Mouse (Mus musculus): ENCODE data around the gene Rhbdd2.

The Rhbdd2 gene

DNA sequence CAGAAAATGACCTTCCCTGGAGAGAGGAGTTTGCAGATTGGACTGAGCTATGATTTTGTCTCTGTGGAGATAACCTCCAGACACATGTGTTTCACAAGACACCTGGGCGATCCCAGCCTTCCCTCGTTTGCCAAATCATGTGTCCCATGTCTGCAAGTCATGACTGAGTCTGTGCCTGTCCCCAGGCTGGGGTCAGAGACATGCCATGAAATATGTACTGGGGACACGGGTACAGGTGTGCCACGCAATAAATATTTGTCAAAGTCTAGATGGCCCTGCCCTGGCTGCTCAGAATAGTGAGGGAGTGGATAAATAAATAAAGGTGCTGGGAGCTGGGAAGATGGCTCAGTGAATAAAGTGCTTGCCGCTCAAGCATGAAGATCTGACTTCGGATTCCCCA is 13.6 kb downstream of the Rhbdd2 start:
- DNase-seq = no peak

DNA sequence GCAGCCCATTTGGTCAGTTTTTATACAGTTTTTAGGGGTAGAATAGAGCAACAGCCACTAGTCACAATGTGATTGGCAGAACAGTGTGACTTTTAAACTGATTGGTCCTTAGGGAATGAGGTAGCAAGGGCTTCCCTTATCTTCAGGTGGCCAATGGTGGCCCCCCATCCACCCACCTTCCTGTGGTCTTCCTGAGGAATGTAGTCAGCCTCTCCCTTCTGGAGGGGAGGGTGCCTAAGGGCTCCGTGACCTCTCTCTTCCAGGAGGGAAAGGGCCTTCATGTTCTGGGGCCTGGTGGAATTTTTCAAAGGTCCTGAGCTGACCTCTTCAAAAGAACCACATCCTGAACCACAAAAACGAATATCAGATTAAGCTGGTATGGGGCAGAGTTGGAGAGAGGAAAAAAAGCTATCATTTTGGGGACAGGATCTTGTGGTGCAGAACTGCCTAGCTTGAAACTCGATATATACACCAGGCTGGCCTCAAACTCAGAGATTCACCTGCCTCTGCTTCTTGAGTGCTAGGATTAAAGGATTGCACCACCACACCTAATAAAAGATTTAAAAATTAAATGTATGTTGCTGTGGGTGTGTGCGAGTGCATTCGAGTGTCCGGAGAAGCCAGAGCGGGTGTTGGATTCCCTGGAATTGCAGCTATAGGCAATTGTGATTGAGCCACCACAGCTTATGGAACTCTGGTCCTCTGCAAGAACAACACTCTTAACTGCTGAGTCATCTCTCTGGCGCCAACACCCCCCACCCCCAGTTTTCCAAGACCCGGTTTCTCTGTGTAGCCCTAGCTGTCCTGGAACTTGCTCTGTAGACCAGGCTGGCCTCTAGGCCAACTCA is 16.3 kb downstream of the Rhbdd2 start:
- no peak for DNase-seq

DNA sequence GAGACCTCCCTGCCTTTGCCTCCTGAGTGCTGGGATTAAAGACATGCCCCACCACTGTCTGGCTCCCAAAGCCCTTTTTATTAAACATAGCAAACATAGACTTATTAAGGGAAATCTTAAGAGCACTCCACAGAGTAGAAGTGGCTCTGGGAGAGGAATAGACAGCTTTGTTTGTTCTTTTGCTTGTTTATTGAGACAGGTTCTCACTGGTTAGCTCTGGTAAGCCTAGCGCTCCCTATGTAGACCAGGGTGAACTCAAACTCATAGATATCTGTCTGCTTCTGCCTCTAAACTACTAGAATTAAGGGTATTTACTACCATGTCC is 16.9 kb downstream of the Rhbdd2 start:
- DNase-seq = no peak

DNA sequence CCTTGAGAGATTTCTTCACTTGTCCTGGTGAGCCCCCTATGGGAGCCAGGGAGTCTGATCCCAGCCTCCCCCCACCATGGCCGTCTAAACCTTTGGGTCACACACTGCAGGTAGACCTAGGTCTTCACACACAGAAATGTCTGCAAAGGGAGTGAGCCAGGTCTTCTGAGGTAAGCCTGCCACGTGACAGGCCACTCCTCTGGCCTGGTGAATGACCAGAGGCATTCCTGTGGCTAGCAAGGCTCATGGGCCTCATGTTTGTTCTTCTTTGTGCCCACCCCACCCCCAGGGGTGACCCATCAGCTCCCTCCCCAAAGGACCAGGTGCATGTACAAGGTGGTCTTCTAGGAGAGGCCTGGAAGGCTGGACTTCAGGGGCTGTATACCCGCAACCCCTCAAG is 19.1 kb downstream of the Rhbdd2 start:
- no peak for DNase-seq

DNA sequence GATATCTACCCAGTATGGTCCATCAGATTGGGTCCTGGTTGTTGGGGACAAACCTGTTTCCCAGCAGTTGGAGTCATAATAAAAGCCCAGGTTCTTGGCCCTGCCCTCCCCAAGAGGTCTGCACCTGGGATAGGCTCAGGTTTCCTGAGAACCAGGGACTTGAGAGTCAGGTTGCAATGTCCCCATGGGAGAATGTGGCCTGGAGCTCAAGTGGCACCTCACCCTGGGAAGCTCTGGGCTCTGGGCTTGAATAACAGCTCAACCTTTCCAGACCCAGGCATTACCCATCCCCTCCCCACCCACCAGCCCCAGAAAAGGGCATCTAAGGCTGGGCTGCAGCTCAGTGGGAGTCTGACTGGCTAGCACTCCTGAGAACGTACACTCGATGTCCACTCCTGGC is 20.8 kb downstream of the Rhbdd2 start:
- DNase-seq = no peak

DNA sequence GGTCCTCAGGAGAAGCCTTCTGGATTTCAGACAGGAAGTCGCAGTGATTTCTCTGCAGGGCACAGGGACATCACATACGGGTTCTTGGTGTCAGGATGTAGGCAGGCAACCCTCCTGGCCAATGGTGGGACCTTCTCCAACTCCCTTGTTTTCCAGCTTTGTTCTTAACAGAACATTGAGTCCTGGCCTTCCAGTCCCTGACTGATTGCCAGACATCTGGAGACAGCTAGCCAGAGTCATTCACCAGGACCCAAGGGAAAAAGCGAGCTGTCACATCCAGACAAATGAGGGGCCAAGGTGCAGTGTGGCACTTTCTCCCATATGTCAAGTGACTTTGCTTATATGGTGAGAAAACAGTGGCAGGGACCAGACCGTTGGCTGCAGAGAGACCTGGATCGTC is 23.6 kb downstream of the Rhbdd2 start:
- no peak for DNase-seq

DNA sequence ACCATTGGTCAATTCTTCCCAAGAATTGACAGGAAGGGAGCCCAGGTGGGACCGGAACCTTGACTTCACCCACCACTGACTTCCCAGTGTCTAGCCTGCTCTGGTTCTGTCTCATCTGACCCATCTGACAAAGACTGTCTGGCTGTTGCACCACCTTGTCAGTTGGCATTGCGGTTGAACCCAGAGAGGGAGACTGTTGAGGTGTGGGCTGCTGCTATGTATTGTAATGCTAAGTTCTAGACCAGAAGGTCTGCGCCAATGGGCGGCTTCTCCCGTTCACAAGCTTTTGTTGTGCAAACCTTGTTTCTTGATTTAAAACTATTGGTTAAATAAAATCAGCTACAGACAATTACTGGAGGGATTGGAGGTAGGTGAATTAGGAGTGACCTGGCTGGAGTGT is 24.7 kb downstream of the Rhbdd2 start:
- DNase-seq = no peak

DNA sequence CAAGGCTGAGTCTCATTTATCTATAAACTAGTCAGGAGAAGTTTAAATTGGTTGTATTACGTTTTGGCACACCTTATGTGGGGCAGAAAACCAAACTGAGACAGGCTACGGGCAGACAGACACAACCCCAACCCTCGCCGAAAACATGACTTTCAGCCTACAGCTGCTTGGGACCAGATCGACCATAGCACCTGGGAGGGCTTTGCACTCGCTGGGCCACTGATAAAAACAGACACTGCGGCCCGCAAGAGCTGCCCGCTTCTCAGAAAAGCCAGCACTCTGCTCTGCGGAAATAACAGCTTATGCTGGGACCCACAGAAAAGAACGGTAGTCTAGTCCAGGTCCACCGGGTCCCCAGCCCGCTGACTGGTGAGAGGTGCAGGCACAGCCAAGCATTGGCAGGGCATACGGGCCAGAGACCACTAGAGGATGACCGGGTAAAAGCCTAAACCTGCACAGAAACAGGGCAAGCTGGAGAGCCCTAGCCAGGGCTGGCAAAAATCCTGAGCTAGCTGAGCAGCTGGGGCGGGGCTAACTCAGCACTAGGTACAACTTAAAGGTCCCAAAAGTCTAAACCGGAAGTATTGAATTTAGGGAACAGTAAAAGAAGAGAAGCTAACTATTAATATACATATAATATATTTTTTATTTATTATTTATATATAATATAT is 25.4 kb downstream of the Rhbdd2 start:
- DNase-seq = no peak

DNA sequence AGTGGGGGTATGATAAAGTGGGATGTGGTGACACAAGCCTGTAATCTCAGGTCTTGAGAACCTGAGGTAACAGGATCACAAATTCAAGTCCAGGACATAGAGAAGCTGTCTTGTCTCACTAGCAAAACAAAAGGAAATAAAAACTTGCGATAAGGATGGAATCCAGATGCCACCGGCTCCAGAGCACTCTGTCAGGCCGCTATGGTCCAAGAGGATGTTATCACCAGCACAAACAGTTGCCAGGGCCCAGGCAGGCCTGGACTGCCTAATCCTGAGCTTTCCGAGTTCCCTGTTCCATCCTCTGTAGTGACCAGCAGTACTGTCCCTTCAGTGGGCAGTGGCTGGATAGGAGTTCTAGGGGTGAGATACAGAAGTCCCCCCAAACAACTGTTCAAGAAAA is 27.5 kb downstream of the Rhbdd2 start:
- DNase-seq = no peak

DNA sequence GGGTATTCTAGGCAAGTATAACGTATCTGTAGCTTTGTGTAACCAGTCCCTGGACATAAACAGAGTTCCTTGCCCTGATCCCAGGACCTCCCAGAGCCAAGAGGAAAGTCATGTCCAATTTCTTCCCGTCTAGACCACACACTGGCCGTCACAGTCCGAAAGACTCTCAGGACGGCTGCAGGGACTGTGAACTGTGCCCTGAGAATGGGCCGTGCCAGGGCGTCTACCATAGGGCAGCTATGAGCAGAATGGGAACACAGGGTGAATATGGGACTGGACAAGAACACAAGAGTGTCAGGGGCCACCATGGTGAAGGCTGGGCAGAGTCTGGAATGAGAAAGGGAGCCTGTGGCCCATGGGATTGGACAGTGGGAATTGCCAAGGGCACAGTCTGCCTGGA is 28.1 kb downstream of the Rhbdd2 start:
- DNase-seq = no peak

DNA sequence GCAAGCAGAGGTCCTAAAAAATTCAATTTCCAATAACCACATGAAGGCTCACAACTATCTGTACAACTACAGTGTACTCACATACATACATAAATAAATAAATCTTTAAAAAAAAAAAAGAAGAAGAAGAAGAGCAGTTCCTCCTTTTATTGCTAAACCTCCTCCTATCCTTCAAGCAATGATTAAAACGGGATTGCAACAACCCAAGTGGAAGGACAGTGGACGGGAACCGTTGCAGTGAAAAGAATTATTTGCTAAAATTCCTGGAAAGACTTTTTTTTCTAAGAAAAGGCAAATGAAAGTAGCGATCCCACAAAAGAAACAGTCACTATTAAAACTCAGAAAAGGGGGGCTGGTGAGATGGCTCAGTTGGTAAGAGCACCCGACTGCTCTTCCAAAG is 34.5 kb downstream of the Rhbdd2 start:
- DNase-seq = no peak

DNA sequence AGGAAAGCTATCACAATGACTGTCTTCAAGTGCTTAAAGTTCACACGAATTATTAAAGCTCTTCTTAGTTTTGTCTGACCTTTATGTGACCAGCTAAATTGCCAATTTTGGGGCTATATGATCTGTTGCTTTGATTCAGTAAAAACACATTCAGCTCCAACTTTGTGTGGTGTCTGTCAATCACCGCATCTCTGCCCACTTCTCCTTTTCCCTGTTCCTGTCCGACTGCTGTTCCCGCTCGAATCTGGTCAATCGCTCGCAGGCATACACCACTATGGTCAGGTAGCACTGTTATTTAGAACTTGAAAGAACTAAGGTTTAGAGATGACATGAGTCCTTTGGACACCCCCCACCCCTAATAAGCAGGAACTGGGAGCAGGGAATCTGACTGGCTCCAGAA is 35.7 kb downstream of the Rhbdd2 start:
- no peak for DNase-seq

DNA sequence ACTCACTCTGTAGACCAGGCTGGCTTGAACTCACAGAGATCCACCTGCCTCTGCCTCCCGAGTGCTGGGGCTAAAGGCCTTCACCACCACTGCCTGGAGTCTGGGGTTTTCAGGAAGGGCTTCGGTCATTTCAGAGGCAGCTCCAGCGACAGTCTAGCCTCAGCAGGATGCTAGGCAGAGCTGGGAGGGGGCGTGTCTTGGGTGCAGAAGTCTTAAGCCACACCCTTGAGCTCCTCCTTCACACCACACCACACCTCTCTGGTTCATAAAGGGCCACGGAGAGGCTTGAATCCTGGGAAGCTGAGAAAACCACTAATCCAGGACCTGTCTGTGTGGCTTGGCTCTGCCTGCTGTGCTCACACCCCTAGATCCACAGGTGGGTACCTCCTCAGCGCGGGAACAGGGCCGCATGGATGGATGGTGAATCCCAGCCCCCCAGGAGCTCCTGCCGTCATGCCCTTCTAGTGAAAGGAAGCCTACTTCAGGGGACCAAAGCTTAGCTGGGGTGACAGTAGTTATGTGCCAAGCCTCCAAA is 37.4 kb downstream of the Rhbdd2 start, which contains the start of gene Por:
TSS of gene Por (plus strand) at position 293 of the 535 bp plus-strand sequence.
- DNase-seq = no peak

DNA sequence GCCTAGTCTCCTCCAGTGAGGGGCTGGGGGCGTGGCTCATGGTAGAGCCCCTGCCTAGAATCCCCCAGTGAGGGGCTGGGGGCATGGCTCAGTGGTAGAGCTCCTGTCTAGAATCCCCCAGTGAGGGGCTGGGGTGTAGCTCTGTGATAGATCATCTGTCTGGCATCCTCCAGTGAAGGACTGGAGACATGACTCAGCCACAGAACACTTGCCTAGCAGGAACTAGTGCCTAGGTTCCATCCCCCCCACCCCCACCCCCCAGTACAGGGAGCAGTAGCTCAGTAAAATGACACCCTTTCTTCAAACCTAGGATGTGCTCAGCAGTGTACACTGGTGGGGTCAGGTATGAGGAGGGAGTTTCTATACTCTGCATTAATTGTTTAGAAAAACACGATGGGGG is 38.5 kb downstream of the Rhbdd2 start:
- DNase-seq = no peak

DNA sequence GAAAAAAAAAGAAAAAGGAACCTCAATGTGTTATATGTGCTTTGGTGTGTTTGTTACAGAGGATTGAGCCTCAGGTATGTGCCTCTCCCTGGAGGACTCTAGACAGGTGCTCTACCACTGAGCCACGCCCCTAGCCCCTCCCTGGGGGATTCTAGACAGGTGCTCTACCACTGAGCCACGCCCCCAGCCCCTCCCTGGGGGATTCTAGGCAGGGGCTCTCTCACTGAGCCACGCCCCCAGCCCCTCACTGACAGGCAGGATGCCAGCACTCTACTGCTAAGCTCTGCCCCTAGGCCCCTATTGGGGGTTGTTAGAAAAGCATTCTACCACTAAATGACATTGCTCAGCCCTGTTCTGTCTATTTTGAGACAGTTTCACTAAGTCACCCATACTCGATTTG is 40.1 kb downstream of the Rhbdd2 start:
- DNase-seq = no peak

DNA sequence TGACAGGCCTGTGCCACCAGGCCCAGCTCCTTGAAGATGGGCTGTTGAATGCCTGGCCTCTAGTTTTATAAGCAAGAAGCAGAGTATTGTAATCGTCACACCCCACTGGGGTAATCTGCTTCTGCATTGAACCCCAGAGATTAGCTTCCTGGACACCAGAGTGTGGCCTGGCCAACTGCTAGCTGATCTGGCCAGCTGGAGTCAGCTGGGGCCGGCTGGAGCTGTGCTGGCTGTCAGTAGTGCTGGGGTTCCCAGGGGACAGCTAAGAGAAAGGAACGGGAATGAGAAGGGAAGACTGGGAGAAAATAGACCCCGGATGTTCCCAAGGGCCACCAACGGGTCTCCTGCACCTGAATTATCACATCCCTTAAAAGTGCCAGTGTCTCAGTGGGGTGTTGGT is 40.6 kb downstream of the Rhbdd2 start:
- no peak for DNase-seq

DNA sequence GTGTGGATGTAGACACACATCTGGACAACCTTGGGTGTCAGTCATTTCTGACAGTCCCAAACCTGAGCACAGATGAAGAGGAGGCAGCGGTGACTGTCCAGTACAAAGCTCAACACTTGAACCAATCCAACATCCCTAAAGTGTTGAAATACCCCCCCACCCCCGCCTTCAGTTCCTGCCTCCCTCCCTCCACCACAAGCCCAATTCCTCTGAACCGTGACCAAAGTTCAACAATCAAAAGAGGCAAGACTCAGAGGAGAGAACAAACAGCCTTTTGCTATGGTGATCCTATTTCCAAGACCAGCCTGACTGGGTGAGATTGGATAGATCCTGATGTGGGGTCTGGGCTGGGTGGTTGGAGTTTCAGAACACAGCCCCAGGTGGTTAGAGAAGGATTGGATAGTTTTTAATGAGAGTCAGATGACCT is 41.9 kb downstream of the Rhbdd2 start:
- DNase-seq = no peak

DNA sequence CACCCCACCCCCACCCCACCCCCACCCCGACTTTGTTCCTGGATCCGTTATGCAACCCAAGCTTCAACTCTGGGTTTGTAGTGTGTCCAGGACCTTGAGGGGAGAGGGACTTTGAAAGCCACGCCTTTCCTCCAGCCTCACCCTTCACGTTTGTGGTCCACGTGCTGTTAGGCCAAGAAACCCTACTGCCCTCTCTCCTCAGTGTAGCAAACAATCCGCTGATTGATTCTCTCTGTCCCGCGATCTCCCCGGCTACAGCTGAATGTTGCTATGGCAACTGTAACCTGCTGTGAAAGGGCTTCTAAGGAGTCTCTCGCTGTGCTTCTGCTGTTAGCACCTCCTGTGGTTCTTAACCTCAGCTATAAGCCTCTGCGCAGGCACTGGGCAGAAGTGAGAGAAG is 42.4 kb downstream of the Rhbdd2 start:
- DNase-seq = peak in 1 of 2 experiments; percentile 27

DNA sequence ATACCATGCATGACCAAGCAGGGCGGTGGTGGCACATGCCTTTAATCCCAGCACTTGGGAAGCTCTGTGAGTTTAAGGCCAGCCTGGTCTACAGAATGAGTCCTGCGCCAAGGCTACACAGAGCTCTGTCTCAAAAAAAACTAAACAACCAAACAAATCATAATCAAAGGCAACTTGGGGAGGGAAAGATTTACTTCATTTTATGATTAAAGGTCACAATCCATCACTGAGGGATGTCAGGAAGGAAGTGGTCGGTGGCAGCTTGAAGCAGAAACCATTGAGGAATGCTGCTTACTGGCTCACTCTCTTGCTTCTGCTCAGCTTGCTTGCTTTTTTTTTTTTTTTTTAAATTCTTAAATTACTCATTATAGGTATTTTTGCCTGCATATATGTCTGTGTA is 44.3 kb downstream of the Rhbdd2 start:
- no peak for DNase-seq

DNA sequence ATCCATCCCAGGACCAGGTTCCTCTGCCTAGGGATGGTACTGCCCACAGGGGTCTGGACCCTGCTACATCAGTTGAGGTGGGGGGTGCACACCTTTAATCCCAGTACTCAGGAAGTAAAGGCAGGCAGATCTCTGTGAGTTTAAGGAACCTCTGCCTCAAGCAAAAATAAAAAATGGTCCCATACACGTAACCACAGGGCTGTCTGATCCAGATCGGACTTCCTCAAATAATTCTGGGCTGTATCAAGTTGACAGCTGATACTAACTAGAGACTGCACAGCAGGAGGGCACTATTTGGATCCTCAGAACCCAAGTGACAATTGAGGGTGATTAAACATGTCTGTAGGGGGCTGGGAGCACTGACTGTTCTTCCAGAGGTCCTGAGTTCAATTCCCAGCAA is 44.8 kb downstream of the Rhbdd2 start:
- no peak for DNase-seq

DNA sequence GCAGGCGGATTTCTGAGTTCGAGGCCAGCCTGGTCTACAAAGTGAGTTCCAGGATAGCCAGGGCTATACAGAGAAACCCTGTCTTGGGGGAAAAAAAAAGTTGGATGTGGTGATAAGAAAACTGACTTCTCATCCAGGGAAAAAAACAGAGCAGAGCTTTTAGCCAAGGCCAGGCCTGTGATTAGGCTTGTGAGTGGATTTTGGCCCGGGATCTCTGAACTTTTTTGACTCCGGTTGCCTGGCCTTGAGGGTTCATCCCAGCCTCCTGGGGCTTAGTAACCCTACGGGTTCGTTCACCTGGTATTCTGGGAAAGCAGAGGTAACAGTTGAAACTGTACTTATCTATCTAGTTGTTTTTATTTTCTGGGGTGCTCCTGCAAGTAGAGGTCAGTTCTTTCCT is 46.1 kb downstream of the Rhbdd2 start:
- no peak for DNase-seq

DNA sequence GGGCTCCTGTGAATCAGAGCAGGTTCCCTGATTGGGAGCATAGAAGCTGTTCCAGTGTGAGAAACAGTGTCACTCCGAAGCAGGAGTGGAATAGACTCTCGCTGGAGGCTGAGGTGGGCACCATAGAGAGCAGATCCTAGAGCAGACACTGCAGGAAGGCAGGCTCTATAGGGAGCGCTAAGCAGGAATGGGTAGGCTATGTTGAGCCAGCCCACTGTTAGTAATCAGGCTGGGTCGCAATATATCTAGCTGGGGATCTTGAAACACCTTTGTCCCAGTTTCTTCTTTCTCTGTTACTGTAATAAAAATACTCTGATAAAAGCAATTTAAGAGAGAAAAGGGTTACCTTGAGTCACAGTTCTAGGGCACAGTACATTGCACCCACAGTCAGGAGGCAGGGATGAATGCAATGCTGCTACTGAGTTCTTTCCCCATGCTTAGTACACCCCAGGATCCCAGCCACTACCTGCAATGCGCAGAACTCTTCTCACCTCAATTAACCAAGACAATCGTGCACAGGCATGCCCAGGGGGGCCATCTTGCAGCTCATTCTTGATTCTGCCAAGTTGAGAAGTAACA is 48.6 kb downstream of the Rhbdd2 start:
- DNase-seq = no peak

DNA sequence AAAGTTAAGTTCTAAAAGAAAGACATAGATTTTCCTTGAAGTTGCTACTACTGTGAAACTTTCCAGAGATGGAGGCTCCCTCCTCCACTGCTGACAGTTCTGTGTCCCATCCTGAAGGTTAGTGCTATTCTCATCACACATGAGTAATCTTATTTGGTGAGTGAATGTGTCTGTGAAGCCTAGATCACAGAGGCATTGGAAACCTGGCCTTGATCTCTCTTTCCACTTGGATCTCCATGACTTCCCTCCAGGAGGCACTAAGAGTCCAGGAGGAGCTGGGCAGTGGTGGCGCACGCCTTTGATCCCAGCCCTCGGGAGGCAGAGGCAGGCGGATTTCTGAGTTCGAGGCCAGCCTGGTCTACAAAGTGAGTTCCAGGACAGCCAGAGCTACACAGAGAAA is 49.6 kb downstream of the Rhbdd2 start:
- no peak for DNase-seq

DNA sequence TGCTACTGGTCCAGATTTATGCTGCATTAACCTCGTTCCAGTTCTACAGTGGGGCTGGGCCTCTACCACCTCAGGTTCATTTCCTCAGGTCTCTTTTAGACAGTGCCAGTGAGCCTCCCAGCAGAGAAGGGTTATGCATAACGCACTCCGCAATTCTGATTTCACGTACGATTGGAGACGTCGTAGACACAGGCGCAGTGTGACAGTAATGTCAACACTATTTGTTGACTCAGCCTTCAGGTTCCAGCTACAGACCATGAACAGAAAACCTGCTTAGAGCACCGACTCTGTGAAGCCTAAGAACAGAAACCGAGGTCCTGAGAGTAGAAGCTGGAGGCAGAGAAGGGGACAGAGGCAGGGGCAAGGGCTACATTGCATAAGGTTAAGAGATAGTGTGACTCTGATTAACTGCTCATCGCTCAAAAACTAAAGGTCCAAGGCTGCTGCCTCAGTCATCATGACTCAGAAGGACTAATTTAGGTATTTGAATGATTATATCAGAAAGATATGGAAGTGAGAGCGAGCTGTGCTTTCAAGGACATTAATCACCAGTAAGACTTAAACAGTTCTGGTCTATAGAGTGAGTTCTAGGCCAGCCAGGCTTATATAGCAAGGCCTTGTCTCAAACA is 50.6 kb downstream of the Rhbdd2 start:
- no peak for DNase-seq
